Mouse (Mus musculus) liver, postnatal 0 days (tissue): ENCODE results near the gene Dock8. TPM values are rescaled to one million over a fixed set of nuclear protein-coding genes. Genes with fewer than 3 reads are reported as not detected.

Experiments used
- ATAC-seq: fragments of 200-750 bp; cut with Nextera tagmentation; 2 replicates; pipeline ENCODE4 v1.8.0; 2017; ENCODE audit warnings: mild to moderate bottlenecking, moderate library complexity
- DNase-seq: peaks from one replicate; pipeline ENCODE4 v3.0.0-alpha.2; 2016
- H3K27ac ChIP-seq: fragments of 300-500 bp; sonication (generic); 2 replicates; pipeline ENCODE4 v1.5.1; 2014; ENCODE audit warnings: antibody characterized with exemption, moderate library complexity, mild to moderate bottlenecking, low read depth
- H3K27me3 ChIP-seq: fragments of 300-500 bp; sonication (generic); 2 replicates; pipeline ENCODE4 v1.6.1; 2014; ENCODE audit warnings: low read length, control low read depth, mixed read lengths; ENCODE audit not compliant: insufficient read depth
- H3K36me3 ChIP-seq: fragments of 300-500 bp; sonication (generic); replicated peaks from 2 replicates; pipeline ENCODE4 v1.6.1; 2014; ENCODE audit warnings: mild to moderate bottlenecking, control low read depth, low read length, moderate library complexity, mixed read lengths; ENCODE audit not compliant: insufficient read depth
- H3K4me1 ChIP-seq: fragments of 300-500 bp; sonication (generic); 2 replicates; pipeline ENCODE4 v1.6.1; 2014; ENCODE audit warnings: antibody characterized with exemption, mild to moderate bottlenecking, control low read depth; ENCODE audit not compliant: insufficient read depth
- H3K4me2 ChIP-seq: fragments of 300-500 bp; sonication (generic); 2 replicates; pipeline ENCODE4 v1.6.1; 2014; ENCODE audit warnings: low read depth, mild to moderate bottlenecking, low read length, moderate library complexity, mixed read lengths
- H3K4me3 ChIP-seq: fragments of 300-500 bp; sonication (generic); 2 replicates; pipeline ENCODE4 v1.5.1; 2014; ENCODE audit warnings: low read depth, low read length
- H3K9ac ChIP-seq: fragments of 300-500 bp; sonication (generic); replicated peaks from 2 replicates; pipeline ENCODE4 v1.6.1; 2014; ENCODE audit warnings: mild to moderate bottlenecking, moderate library complexity
- H3K9me3 ChIP-seq: fragments of 300-500 bp; sonication (generic); 2 replicates; pipeline ENCODE4 v1.6.1; 2016; ENCODE audit warnings: mild to moderate bottlenecking, control low read depth, low read length, mixed read lengths
- CTCF ChIP-seq: sonication (generic); IDR thresholded peaks from 2 replicates; pipeline ENCODE4 v1.5.1; 2016; ENCODE audit warnings: antibody characterized with exemption, low read depth
- EP300 ChIP-seq: IDR thresholded peaks from 2 replicates; pipeline ENCODE4 v1.6.1; 2016; ENCODE audit warnings: antibody characterized with exemption, low read depth, mild to moderate bottlenecking
- WGBS: fragments of 180-500 bp; shearing (Covaris S2); extraction: QIAGEN DNeasy Blood & Tissue Kit; methylation state at CpG from one replicate; pipeline ENCODE4 v1.1.7; 2014; ENCODE audit not compliant: insufficient replicate concordance; 5-methylcytosine and 5-hydroxymethylcytosine counted together
- polyA plus RNA-seq: library from polyadenylated mRNA; unstranded; fragments of >200 nt; fragmentation: Nextera tagmentation; extraction: Ambion mirVana; gene quantifications from 2 replicates; pipeline ENCODE4 v1.2.1, GENCODE M21; 2015

Dock8 gene
- polyA plus RNA-seq, 1 experiment from 2014 or later, result 12.5 TPM

DNA sequence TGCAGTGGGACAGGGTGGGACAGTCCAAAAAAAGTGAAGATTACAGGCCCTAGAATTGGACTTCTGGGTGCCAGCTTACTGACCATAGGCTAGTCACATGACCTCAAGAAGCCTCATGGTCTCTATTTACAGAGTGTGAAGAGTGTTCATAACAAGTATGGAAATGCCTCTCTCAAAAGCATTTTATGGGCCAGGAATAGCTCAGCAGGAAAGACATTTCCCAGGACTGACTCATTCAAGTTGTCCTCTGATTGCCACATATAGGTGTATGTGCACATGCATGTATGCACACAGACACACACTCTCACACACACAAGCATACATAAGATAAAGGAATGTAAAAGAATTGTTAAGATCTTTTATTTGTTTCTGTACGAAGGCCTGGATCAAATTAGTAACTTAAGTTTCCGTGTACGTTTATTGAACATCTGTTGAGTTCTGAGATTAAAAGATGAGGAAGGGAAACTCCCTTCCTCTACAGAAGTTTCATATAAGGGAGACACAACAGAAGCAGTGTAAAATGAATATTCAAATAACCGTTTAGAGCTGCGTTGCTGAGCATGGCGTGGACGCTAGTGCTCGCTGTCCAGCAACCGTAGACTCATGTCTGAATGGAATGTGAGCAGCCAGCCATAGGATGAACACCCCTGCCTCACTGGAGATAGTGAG is 63.0 kb downstream of the Dock8 start:
- ATAC-seq (no peak), DNase-seq (no peak)
- WGBS, result 85% methylated on average over 9 of the region's 9 CpGs
- no peaks in the 10 kb centered on the region for H3K9me3 ChIP-seq
- H3K4me2 ChIP-seq, result no peak overlapping the region
- TF ChIP-seq EP300 (no peak), CTCF (no peak)
- peak overlapping the region; percentile 22; the same call in 1 of the 2 replicates for H3K27ac ChIP-seq
- H3K36me3 ChIP-seq, result peaks cover 10% of the 10 kb centered on the region
- H3K9ac ChIP-seq, result no peak overlapping the region
- no peaks in the 10 kb centered on the region for H3K27me3 ChIP-seq
- no peak overlapping the region for H3K4me3 ChIP-seq
- no peaks in the 10 kb centered on the region for H3K4me1 ChIP-seq

DNA sequence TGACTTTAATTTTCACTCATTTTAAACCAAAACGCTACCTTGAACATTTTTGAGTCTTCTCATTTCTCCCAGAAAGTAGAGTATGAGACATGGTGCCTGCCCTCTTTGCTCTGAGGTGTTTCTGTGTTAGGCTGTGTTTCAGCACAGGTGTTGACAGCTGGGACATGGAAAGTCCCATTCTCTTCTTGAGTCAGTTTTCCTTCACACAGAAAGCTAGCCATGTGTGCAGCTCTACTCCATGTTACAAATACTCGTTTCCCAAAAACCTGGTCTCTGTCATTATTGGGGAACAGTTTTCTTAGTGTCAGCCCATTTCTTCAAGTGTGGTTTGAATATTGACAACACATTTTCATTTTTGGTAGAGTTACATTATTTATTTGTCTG is 63.5 kb downstream of the Dock8 start:
- Histone ChIP-seq H3K9ac (no peak overlapping the region), H3K9me3 (no peaks in the 10 kb centered on the region), H3K36me3 (peaks cover 10% of the 10 kb centered on the region), H3K27ac (no peak overlapping the region), H3K27me3 (no peaks in the 10 kb centered on the region), H3K4me3 (no peak overlapping the region), H3K4me2 (no peak overlapping the region), H3K4me1 (no peaks in the 10 kb centered on the region)
- WGBS, result 81% methylated on average over 2 of the region's 2 CpGs
- ATAC-seq (no peak), DNase-seq (no peak)
- TF ChIP-seq CTCF (no peak), EP300 (no peak)

DNA sequence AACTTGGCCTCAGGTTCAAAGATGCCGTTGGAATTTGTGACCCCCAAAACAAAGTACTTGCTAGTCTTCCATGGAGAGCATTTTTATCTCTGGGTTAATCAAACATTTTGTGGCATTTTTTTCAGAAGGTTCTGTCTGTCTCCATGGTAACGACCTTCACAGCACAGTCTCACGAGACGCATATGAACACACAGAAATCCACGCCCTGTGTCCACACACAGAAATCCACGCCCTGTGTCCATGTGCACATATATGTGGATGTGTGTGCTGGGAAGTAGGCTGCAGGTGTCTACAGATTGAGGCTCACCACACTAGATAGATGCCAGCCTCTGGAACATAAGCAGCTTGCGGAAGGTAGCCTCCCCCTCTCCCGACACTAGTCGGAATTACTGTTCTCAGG is 66.9 kb downstream of the Dock8 start:
- Histone ChIP-seq H3K36me3 (peaks cover 13% of the 10 kb centered on the region), H3K27me3 (no peaks in the 10 kb centered on the region), H3K4me2 (no peak overlapping the region), H3K4me1 (no peaks in the 10 kb centered on the region), H3K4me3 (no peak overlapping the region), H3K9ac (no peak overlapping the region), H3K9me3 (no peaks in the 10 kb centered on the region), H3K27ac (no peak overlapping the region)
- 77% methylated on average over 9 of the region's 9 CpGs for WGBS
- ATAC-seq (no peak), DNase-seq (no peak)
- TF ChIP-seq EP300, result no peak
- TF ChIP-seq CTCF, result no peak

DNA sequence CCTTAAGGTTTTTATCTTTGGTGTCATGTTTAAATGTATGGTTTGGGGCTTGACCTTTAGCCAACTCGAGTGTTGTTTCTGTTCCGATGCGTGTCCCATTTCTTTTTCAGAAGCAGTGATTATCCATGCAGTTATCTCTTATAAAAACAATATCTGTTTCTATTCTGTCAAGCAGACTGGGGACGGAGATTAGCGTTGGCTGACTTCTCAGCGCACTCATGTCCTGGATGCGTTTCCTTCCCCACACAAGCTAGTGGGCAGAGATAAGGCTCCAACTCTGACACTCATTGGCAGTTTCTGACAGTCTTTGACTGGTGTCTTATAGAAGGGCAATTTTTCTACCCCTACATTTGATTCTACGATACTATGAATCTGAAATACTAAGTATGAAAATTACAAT is 69.2 kb downstream of the Dock8 start:
- H3K36me3 ChIP-seq, result peaks cover 13% of the 10 kb centered on the region
- no peaks in the 10 kb centered on the region; the same call in 1 of the 2 replicates for H3K4me1 ChIP-seq
- DNase-seq (no peak), ATAC-seq (no peak)
- no peak overlapping the region for H3K9ac ChIP-seq
- H3K4me2 ChIP-seq, result no peak overlapping the region
- H3K27ac ChIP-seq, result no peak overlapping the region
- H3K27me3 ChIP-seq, result no peaks in the 10 kb centered on the region
- 46% methylated on average over 8 of the region's 8 CpGs for WGBS
- H3K4me3 ChIP-seq, result no peak overlapping the region
- no peaks in the 10 kb centered on the region for H3K9me3 ChIP-seq
- TF ChIP-seq CTCF (no peak), EP300 (peak; percentile 59)

DNA sequence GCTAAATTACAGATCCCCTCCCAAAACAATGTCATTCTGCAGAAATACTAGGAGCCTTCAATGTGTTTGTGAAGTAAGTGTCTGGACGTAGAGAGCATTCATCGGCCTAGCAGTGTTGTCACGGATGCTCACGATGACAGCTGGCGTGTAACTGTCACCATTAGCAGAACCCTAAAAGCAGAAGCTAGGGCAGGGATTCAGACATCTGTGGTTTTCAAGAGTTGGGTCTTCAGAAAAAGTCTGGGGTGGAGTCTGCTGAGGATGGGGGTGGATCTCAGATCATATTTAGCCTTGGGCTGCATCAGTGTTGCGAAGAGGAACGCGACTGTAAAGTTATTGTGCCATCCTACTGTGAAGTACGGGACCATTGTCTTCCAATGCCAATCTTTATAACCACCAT is 73.2 kb downstream of the Dock8 start:
- peaks cover 5% of the 10 kb centered on the region for H3K4me1 ChIP-seq
- no peaks in the 10 kb centered on the region for H3K27me3 ChIP-seq
- H3K9ac ChIP-seq, result no peak overlapping the region
- DNase-seq, result no peak
- peaks cover 3% of the 10 kb centered on the region; the same call in 1 of the 2 replicates for H3K36me3 ChIP-seq
- WGBS, result 61% methylated on average over 9 of the region's 9 CpGs
- no peak for TF ChIP-seq CTCF
- TF ChIP-seq EP300, result no peak
- peak overlapping the region; percentile 5; the same call in 1 of the 2 replicates for H3K27ac ChIP-seq
- no peaks in the 10 kb centered on the region for H3K9me3 ChIP-seq
- no peak overlapping the region for H3K4me2 ChIP-seq
- no peak overlapping the region for H3K4me3 ChIP-seq
- no peak for ATAC-seq

DNA sequence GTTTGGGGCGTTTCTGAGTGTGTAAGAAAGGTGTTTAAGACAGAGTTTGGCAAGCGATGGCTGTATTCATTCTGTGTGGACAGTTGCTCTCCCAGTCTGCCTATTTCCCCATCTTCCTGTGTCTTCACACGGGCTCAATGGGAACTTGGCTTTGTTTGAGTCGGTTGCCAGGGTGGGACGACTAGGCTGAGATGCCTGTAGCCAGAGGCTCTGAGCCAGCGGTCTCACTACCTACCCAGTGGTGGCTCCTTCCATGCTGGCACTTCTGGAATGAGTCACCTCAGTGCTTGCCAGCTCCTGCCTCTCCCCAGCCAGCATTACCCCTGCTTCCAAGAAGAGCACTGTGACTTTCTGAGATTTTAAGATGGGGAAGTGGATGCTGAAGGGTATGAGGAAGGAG is 75.4 kb downstream of the Dock8 start:
- ATAC-seq (no peak), DNase-seq (peak; percentile 26)
- no peak overlapping the region for H3K4me2 ChIP-seq
- no peak overlapping the region for H3K27ac ChIP-seq
- TF ChIP-seq CTCF, result no peak
- no peak overlapping the region for H3K4me3 ChIP-seq
- no peaks in the 10 kb centered on the region for H3K9me3 ChIP-seq
- 66% methylated on average over 6 of the region's 6 CpGs for WGBS
- H3K4me1 ChIP-seq, result peaks cover 5% of the 10 kb centered on the region
- H3K27me3 ChIP-seq, result no peaks in the 10 kb centered on the region
- no peak overlapping the region for H3K9ac ChIP-seq
- peaks cover 10% of the 10 kb centered on the region for H3K36me3 ChIP-seq

DNA sequence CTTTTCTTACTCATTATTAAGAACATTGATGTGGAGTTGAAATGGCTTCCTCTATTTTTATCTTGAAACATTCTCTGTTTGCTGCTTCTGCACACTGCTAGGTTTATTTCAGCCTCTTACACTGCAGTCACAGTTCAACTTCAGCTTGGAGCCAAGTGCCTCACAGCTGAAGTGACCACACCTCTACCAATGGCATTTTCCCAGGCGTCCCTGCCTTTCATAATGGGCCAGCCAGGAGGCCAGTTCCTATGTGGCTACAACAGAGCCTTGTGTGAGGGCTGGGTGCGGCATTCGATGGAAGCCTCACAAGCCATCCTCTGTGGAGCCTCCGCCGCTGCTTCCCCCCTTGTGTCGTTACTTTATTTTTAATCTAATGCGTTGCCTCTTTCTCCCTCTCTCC is 78.3 kb downstream of the Dock8 start:
- WGBS, result 85% methylated on average over 7 of the region's 7 CpGs
- ATAC-seq (no peak), DNase-seq (no peak)
- Histone ChIP-seq H3K4me3 (no peak overlapping the region), H3K9me3 (no peaks in the 10 kb centered on the region), H3K4me1 (peaks cover 5% of the 10 kb centered on the region), H3K4me2 (no peak overlapping the region), H3K36me3 (peaks cover 25% of the 10 kb centered on the region), H3K9ac (no peak overlapping the region), H3K27ac (no peak overlapping the region), H3K27me3 (no peaks in the 10 kb centered on the region)
- TF ChIP-seq CTCF (no peak), EP300 (no peak)
